Mouse (Mus musculus): Measurements from ENCODE around the gene Slc2a10. TPM values are rescaled to one million over a fixed set of nuclear protein-coding genes. Genes with fewer than 3 reads are reported as not detected.

Gene Slc2a10
- polyA plus RNA-seq, 1 experiment from 2014 or later = 13.9 TPM

GRCm38 (mm10) chr2:165485826-165486225, 17.8 kb upstream of the Slc2a10 start:
- Histone ChIP-seq H3K27ac (no peak overlapping the region), H3K4me2 (no peak overlapping the region), H3K9me3 (no peaks in the 10 kb centered on the region), H3K4me1 (peaks cover 12% of the 10 kb centered on the region; the same call in 1 of the 2 replicates), H3K36me3 (peaks cover 29% of the 10 kb centered on the region), H3K4me3 (no peak overlapping the region), H3K27me3 (no peaks in the 10 kb centered on the region), H3K9ac (no peak overlapping the region)
- WGBS = 62% methylated on average over 3 of the region's 3 CpGs
- ATAC-seq (ENCODE audit: insufficient number of reproducible peaks, low FRiP score, low TSS enrichment, low read depth) = no peak

GRCm38 (mm10) chr2:165486401-165486800, 17.2 kb upstream of the Slc2a10 start:
- H3K4me1 ChIP-seq = peaks cover 12% of the 10 kb centered on the region; the same call in 1 of the 2 replicates
- no peak overlapping the region for H3K4me2 ChIP-seq
- no peak for ATAC-seq (ENCODE audit: insufficient number of reproducible peaks, low FRiP score, low TSS enrichment, low read depth)
- H3K36me3 ChIP-seq = peaks cover 30% of the 10 kb centered on the region
- H3K9me3 ChIP-seq = no peaks in the 10 kb centered on the region
- no peaks in the 10 kb centered on the region for H3K27me3 ChIP-seq
- no peak overlapping the region for H3K4me3 ChIP-seq
- WGBS = 70% methylated on average over 5 of the region's 5 CpGs
- H3K9ac ChIP-seq = no peak overlapping the region
- H3K27ac ChIP-seq = no peak overlapping the region

- no peaks in the 10 kb centered on the region for H3K9me3 ChIP-seq
- H3K4me1 ChIP-seq = peaks cover 13% of the 10 kb centered on the region
- WGBS = 27% methylated on average over 8 of the region's 8 CpGs
- ATAC-seq (ENCODE audit: insufficient number of reproducible peaks, low FRiP score, low TSS enrichment, low read depth) = no peak
- H3K9ac ChIP-seq = no peak overlapping the region
- H3K4me3 ChIP-seq = no peak overlapping the region
- peaks cover 30% of the 10 kb centered on the region for H3K36me3 ChIP-seq
- no peak overlapping the region for H3K4me2 ChIP-seq
- H3K27ac ChIP-seq = no peak overlapping the region
- H3K27me3 ChIP-seq = no peaks in the 10 kb centered on the region
Observed at GRCm38 (mm10) chr2:165486881-165487535, 16.6 kb upstream of the Slc2a10 start.

- Histone ChIP-seq H3K27ac (peak within 1 kb of the TSS; percentile 79), H3K4me3 (peak within 1 kb of the TSS; percentile 74), H3K4me2 (peak within 1 kb of the TSS; percentile 77), H3K4me1 (peaks cover 11% of the 10 kb centered on the region), H3K36me3 (peaks cover 30% of the 10 kb centered on the region), H3K9me3 (no peaks in the 10 kb centered on the region), H3K9ac (peak within 1 kb of the TSS; percentile 85), H3K27me3 (no peaks in the 10 kb centered on the region)
- peak; percentile 89 for ATAC-seq (ENCODE audit: insufficient number of reproducible peaks, low FRiP score, low TSS enrichment, low read depth)
- WGBS = under 1% methylated on average over 76 of the region's 84 CpGs
Observed at GRCm38 (mm10) chr2:165492648-165493553, 10.7 kb upstream of the Slc2a10 start, which contains the start of gene Trp53rka. Trp53rka (minus strand) TSS chr2:165493324.

- WGBS = 25% methylated on average over 17 of the region's 17 CpGs
- Histone ChIP-seq H3K9ac (peak overlapping the region; percentile 35; the same call in 1 of the 2 replicates), H3K4me2 (peak overlapping the region; percentile 77), H3K27me3 (no peaks in the 10 kb centered on the region), H3K9me3 (no peaks in the 10 kb centered on the region), H3K4me1 (peaks cover 11% of the 10 kb centered on the region), H3K36me3 (peaks cover 22% of the 10 kb centered on the region), H3K4me3 (peak overlapping the region; percentile 74), H3K27ac (peak overlapping the region; percentile 61; the same call in 1 of the 2 replicates)
- ATAC-seq (ENCODE audit: insufficient number of reproducible peaks, low FRiP score, low TSS enrichment, low read depth) = no peak
Observed at GRCm38 (mm10) chr2:165493587-165494210, 9.9 kb upstream of the Slc2a10 start.

GRCm38 (mm10) chr2:165494495-165494894, 9.1 kb upstream of the Slc2a10 start:
- Histone ChIP-seq H3K9me3 (no peaks in the 10 kb centered on the region), H3K4me3 (no peak overlapping the region), H3K4me1 (peaks cover 11% of the 10 kb centered on the region), H3K27ac (no peak overlapping the region), H3K27me3 (no peaks in the 10 kb centered on the region), H3K36me3 (peaks cover 15% of the 10 kb centered on the region), H3K9ac (no peak overlapping the region), H3K4me2 (no peak overlapping the region)
- WGBS = 53% methylated on average over 2 of the region's 2 CpGs
- no peak for ATAC-seq (ENCODE audit: insufficient number of reproducible peaks, low FRiP score, low TSS enrichment, low read depth)

- H3K4me2 ChIP-seq = no peak overlapping the region
- H3K27ac ChIP-seq = no peak overlapping the region
- no peaks in the 10 kb centered on the region for H3K36me3 ChIP-seq
- H3K4me1 ChIP-seq = peaks cover 11% of the 10 kb centered on the region
- no peak for ATAC-seq (ENCODE audit: insufficient number of reproducible peaks, low FRiP score, low TSS enrichment, low read depth)
- H3K9me3 ChIP-seq = no peaks in the 10 kb centered on the region
- no peak overlapping the region for H3K4me3 ChIP-seq
- no peak overlapping the region for H3K9ac ChIP-seq
- no peaks in the 10 kb centered on the region for H3K27me3 ChIP-seq
Observed at GRCm38 (mm10) chr2:165496251-165496650, 7.3 kb upstream of the Slc2a10 start.

- H3K9ac ChIP-seq = no peak overlapping the region
- H3K27me3 ChIP-seq = no peaks in the 10 kb centered on the region
- no peak for ATAC-seq (ENCODE audit: insufficient number of reproducible peaks, low FRiP score, low TSS enrichment, low read depth)
- no peaks in the 10 kb centered on the region for H3K9me3 ChIP-seq
- H3K27ac ChIP-seq = no peak overlapping the region
- WGBS = 53% methylated on average over 2 of the region's 2 CpGs
- H3K4me3 ChIP-seq = no peak overlapping the region
- H3K4me1 ChIP-seq = peaks cover 7% of the 10 kb centered on the region
- H3K4me2 ChIP-seq = no peak overlapping the region
- H3K36me3 ChIP-seq = no peaks in the 10 kb centered on the region
Observed at GRCm38 (mm10) chr2:165497706-165498275, 5.8 kb upstream of the Slc2a10 start.

- Histone ChIP-seq H3K4me3 (no peak overlapping the region), H3K4me2 (no peak overlapping the region), H3K9ac (no peak overlapping the region), H3K27me3 (no peaks in the 10 kb centered on the region), H3K36me3 (no peaks in the 10 kb centered on the region), H3K27ac (no peak overlapping the region), H3K9me3 (no peaks in the 10 kb centered on the region), H3K4me1 (peaks cover 13% of the 10 kb centered on the region)
- WGBS = 45% methylated on average over 6 of the region's 6 CpGs
- ATAC-seq (ENCODE audit: insufficient number of reproducible peaks, low FRiP score, low TSS enrichment, low read depth) = no peak
Observed at GRCm38 (mm10) chr2:165498816-165499215, 4.8 kb upstream of the Slc2a10 start.

GRCm38 (mm10) chr2:165509686-165510085, 6.1 kb downstream of the Slc2a10 start:
- no peak overlapping the region for H3K9ac ChIP-seq
- H3K27me3 ChIP-seq = no peaks in the 10 kb centered on the region
- H3K4me2 ChIP-seq = no peak overlapping the region
- H3K27ac ChIP-seq = no peak overlapping the region
- H3K36me3 ChIP-seq = peaks cover 5% of the 10 kb centered on the region
- H3K4me3 ChIP-seq = no peak overlapping the region
- 38% methylated on average over 9 of the region's 9 CpGs for WGBS
- no peaks in the 10 kb centered on the region for H3K9me3 ChIP-seq
- no peak for ATAC-seq (ENCODE audit: insufficient number of reproducible peaks, low FRiP score, low TSS enrichment, low read depth)
- peaks cover 24% of the 10 kb centered on the region for H3K4me1 ChIP-seq

GRCm38 (mm10) chr2:165510466-165510865, 6.9 kb downstream of the Slc2a10 start:
- Histone ChIP-seq H3K4me3 (no peak overlapping the region), H3K27me3 (no peaks in the 10 kb centered on the region), H3K9me3 (no peaks in the 10 kb centered on the region), H3K4me1 (peaks cover 16% of the 10 kb centered on the region; the same call in 1 of the 2 replicates), H3K27ac (no peak overlapping the region), H3K9ac (no peak overlapping the region), H3K36me3 (peaks cover 12% of the 10 kb centered on the region), H3K4me2 (no peak overlapping the region)
- no peak for ATAC-seq (ENCODE audit: insufficient number of reproducible peaks, low FRiP score, low TSS enrichment, low read depth)
- 31% methylated on average over 5 of the region's 5 CpGs for WGBS

Measured in limb, embryonic 15.5 days (tissue).